Comparison of ENCODE assay signal across 27 mouse cellular contexts in genomic region chr11:53184046-53184445, GRCm38 (mm10).
DNase-seq lines count a peak whose midpoint lies in the region; ATAC-seq and TF ChIP-seq lines count a peak whose summit lies in the region.
"Had no signal": no experiment of that assay in that cellular context is flagged by ENCODE, and none has a peak within 500 bp of the region (broad histone marks: within the 10 kb centered on the region; RNA-seq: fewer than 3 reads in every experiment).

No protein-coding gene starts in this region.

- H3K4me2 ChIP-seq in liver, postnatal 0 days (ENCODE audit: low read depth, low read length): no peak overlapping the region
- H3K4me2 ChIP-seq in liver, embryonic 12.5 days: no peak overlapping the region
- H3K4me2 ChIP-seq in lung, postnatal 0 days (replicated peaks; ENCODE audit: low read depth, low read length): no peak overlapping the region
- H3K4me2 ChIP-seq: embryonic facial prominence, embryonic 13.5 days; embryonic facial prominence, embryonic 15.5 days; forebrain, embryonic 12.5 days had no signal

- H3K9me3 ChIP-seq in liver, postnatal 0 days (ENCODE audit: low read length): no peaks in the 10 kb centered on the region
- H3K9me3 ChIP-seq in liver, embryonic 12.5 days (replicated peaks): no peaks in the 10 kb centered on the region
- H3K9me3 ChIP-seq in lung, postnatal 0 days (ENCODE audit: low read length): no peaks in the 10 kb centered on the region
- H3K9me3 ChIP-seq: embryonic facial prominence, embryonic 13.5 days; embryonic facial prominence, embryonic 15.5 days; forebrain, embryonic 10.5 days; forebrain, embryonic 12.5 days; G1E had no signal

- no peaks in the 10 kb centered on the region for H3K36me3 ChIP-seq in liver, postnatal 0 days (replicated peaks; ENCODE audit: insufficient read depth, low read length)
- no peaks in the 10 kb centered on the region for H3K36me3 ChIP-seq in liver, embryonic 12.5 days
- no peaks in the 10 kb centered on the region for H3K36me3 ChIP-seq in lung, postnatal 0 days (ENCODE audit: insufficient read depth, low read length)
- H3K36me3 ChIP-seq: embryonic facial prominence, embryonic 13.5 days; embryonic facial prominence, embryonic 15.5 days; forebrain, embryonic 10.5 days; forebrain, embryonic 12.5 days; G1E had no signal

- DNase-seq in heart, adult 11 months: peak; percentile 76
- no peak for DNase-seq in heart, adult 8-10 months (ENCODE audit: low spot score)
- no peak for DNase-seq in liver, postnatal 0 days
- DNase-seq in lung, postnatal 0 days (ENCODE audit: low spot score): peak; percentile 19
- no peak for DNase-seq in lung, adult 2 months
- DNase-seq: adrenal gland, adult 8-10 months; adrenal gland, postnatal 14 days; adrenal gland, postnatal 36 days; cerebellum, adult 11 months; cerebellum, adult 18-20 months; cerebellum, adult 8-10 months; cerebellum, adult 9-11 months; cerebellum, postnatal 14 days; cerebellum, postnatal 36 days; embryo, embryonic 11 days had no signal

- no peaks in the 10 kb centered on the region for H3K27me3 ChIP-seq in liver, postnatal 0 days (ENCODE audit: insufficient read depth, low read length)
- H3K27me3 ChIP-seq in liver, embryonic 12.5 days (replicated peaks): no peaks in the 10 kb centered on the region
- no peaks in the 10 kb centered on the region for H3K27me3 ChIP-seq in lung, postnatal 0 days (replicated peaks; ENCODE audit: insufficient read depth, low read length)
- H3K27me3 ChIP-seq: embryonic facial prominence, embryonic 13.5 days; embryonic facial prominence, embryonic 15.5 days; forebrain, embryonic 12.5 days had no signal

- H3K9ac ChIP-seq in liver, postnatal 0 days (replicated peaks): no peak overlapping the region
- H3K9ac ChIP-seq in liver, embryonic 12.5 days: no peak overlapping the region
- no peak overlapping the region for H3K9ac ChIP-seq in lung, postnatal 0 days (replicated peaks; ENCODE audit: low read depth)
- H3K9ac ChIP-seq: embryonic facial prominence, embryonic 13.5 days; embryonic facial prominence, embryonic 15.5 days; forebrain, embryonic 12.5 days had no signal

- H3K4me3 ChIP-seq in liver, postnatal 0 days (ENCODE audit: low read depth, low read length): no peak overlapping the region
- H3K4me3 ChIP-seq in liver, embryonic 12.5 days: no peak overlapping the region
- H3K4me3 ChIP-seq in lung, postnatal 0 days (ENCODE audit: low read depth, low read length): no peak overlapping the region
- H3K4me3 ChIP-seq in lung, adult 2 months (replicated peaks; ENCODE audit: extremely low read depth, low read depth, low read length): no peak overlapping the region
- no peak overlapping the region for H3K4me3 ChIP-seq in bone marrow, adult 2 months (replicated peaks; ENCODE audit: control insufficient read depth, low read depth, low read length)
- H3K4me3 ChIP-seq: embryonic facial prominence, embryonic 13.5 days; embryonic facial prominence, embryonic 15.5 days; erythroblast, embryonic 14.5 days; forebrain, embryonic 10.5 days; forebrain, embryonic 12.5 days had no signal

- peak; percentile 62 for ATAC-seq in liver, postnatal 0 days
- no peak for ATAC-seq in liver, embryonic 12.5 days
- ATAC-seq in lung, postnatal 0 days: no peak
- ATAC-seq: activated CD4-positive, CD25-positive, alpha-beta regulatory T cell, adult 4 months; CD4-positive, CD25-positive, alpha-beta regulatory T cell, adult 4 months; forebrain, embryonic 14.5 days; Patski had no signal

- no peak for TF ChIP-seq CTCF in liver, postnatal 0 days (IDR thresholded peaks at IDR 0.05; ENCODE audit: low read depth)
- no peak for TF ChIP-seq CTCF in lung, postnatal 0 days (IDR thresholded peaks at IDR 0.05)
- TF ChIP-seq CTCF in lung, adult 2 months (IDR thresholded peaks at IDR 0.05; ENCODE audit: insufficient read depth, low read length): no peak
- no peak for TF ChIP-seq CTCF in bone marrow, adult 2 months (IDR thresholded peaks at IDR 0.05; ENCODE audit: control insufficient read depth, insufficient read depth, low read length)

- no peak for TF ChIP-seq EP300 in liver, postnatal 0 days (IDR thresholded peaks at IDR 0.05; ENCODE audit: low read depth)
- no peak for TF ChIP-seq EP300 in lung, postnatal 0 days (IDR thresholded peaks at IDR 0.05)

- H3K27ac ChIP-seq in liver, postnatal 0 days (ENCODE audit: low read depth): no peak overlapping the region
- no peak overlapping the region for H3K27ac ChIP-seq in liver, embryonic 12.5 days
- H3K27ac ChIP-seq in lung, postnatal 0 days (ENCODE audit: low read length): no peak overlapping the region
- H3K27ac ChIP-seq in bone marrow, adult 2 months (ENCODE audit: control insufficient read depth, insufficient read depth, low read depth, low read length, poor library complexity): peak overlapping the region; percentile 50
- H3K27ac ChIP-seq: embryonic facial prominence, embryonic 13.5 days; embryonic facial prominence, embryonic 15.5 days; forebrain, embryonic 10.5 days; forebrain, embryonic 12.5 days had no signal

- peaks cover 17% of the 10 kb centered on the region for H3K4me1 ChIP-seq in liver, postnatal 0 days (ENCODE audit: insufficient read depth)
- H3K4me1 ChIP-seq in liver, embryonic 12.5 days: 0 out of 2 replicates have a peak, but pooled peaks cover 4% of the 10 kb centered on the region
- peaks cover 4% of the 10 kb centered on the region; the same call in 1 of the 2 replicates for H3K4me1 ChIP-seq in lung, postnatal 0 days (ENCODE audit: insufficient read depth, low read depth, low read length)
- peaks cover 3% of the 10 kb centered on the region for H3K4me1 ChIP-seq in lung, adult 2 months (ENCODE audit: control insufficient read depth, insufficient read depth, low read length)
- H3K4me1 ChIP-seq in bone marrow, adult 2 months (ENCODE audit: control insufficient read depth, insufficient read depth, low read length): peaks cover 8% of the 10 kb centered on the region
- H3K4me1 ChIP-seq: embryonic facial prominence, embryonic 13.5 days; embryonic facial prominence, embryonic 15.5 days had no signal

- TF ChIP-seq POLR2A in lung, adult 2 months (IDR thresholded peaks at IDR 0.05; ENCODE audit: borderline replicate concordance, extremely low read depth, low read depth, low read length): no peak
- no peak for TF ChIP-seq POLR2A in bone marrow, adult 2 months (IDR thresholded peaks at IDR 0.05; ENCODE audit: borderline replicate concordance, control insufficient read depth, low read depth, low read length)

- WGBS in liver, postnatal 0 days (ENCODE audit: insufficient replicate concordance): 66% methylated on average over 7 of the region's 7 CpGs
- WGBS in liver, embryonic 12.5 days (ENCODE audit: insufficient replicate concordance): 71% methylated on average over 7 of the region's 7 CpGs
- 63% methylated on average over 7 of the region's 7 CpGs for WGBS in lung, postnatal 0 days
- WGBS in lung, adult 2 months: 78% methylated on average over 7 of the region's 7 CpGs
- WGBS in bone marrow, adult 2 months: 76% methylated on average over 7 of the region's 7 CpGs

Comparison
In these comparisons a context has a peak if more than half of its experiments do, and no peak if none do; other contexts are left out.
1. DNase-seq: peak in heart, adult 11 months (single experiment) and lung, postnatal 0 days (single experiment); none in heart, adult 8-10 months (single experiment), liver, postnatal 0 days (single experiment) and lung, adult 2 months (single experiment).